Mouse (Mus musculus) small intestine, adult 2 months (tissue): ENCODE results near the gene Lpcat4. TPM values are rescaled to one million over a fixed set of nuclear protein-coding genes. Genes with fewer than 3 reads are reported as not detected.
"Not testable (repeated sequence)": the region's sequence is repeated elsewhere in the genome, so short reads cannot be mapped to it uniquely, and the experiment has no call there.

ENCODE experiments used
- H3K27ac ChIP-seq: fragments of 200-500 bp; 2 replicates; pipeline ENCODE4 v1.5.1; 2012; ENCODE audit warnings: low read depth, low read length, control low read depth, inconsistent platforms; ENCODE audit not compliant: insufficient read depth
- H3K27me3 ChIP-seq: fragments of 200-500 bp; 2 replicates; pipeline ENCODE4 v1.6.1; 2012; ENCODE audit warnings: mild to moderate bottlenecking, moderate library complexity, low read length, inconsistent platforms; ENCODE audit not compliant: control insufficient read depth, insufficient read depth
- H3K36me3 ChIP-seq: fragments of 200-500 bp; 2 replicates; pipeline ENCODE4 v1.6.1; 2012; ENCODE audit warnings: mild to moderate bottlenecking, low read length, control low read depth, inconsistent platforms; ENCODE audit not compliant: control insufficient read depth, insufficient read depth
- H3K4me1 ChIP-seq: fragments of 200-500 bp; 2 replicates; pipeline ENCODE4 v1.6.1; 2012; ENCODE audit warnings: low read length, inconsistent platforms, mixed read lengths; ENCODE audit not compliant: control insufficient read depth, insufficient read depth, insufficient read length
- H3K4me3 ChIP-seq: fragments of 200-500 bp; 2 replicates; pipeline ENCODE4 v1.5.1; 2012; ENCODE audit warnings: low read depth, mild to moderate bottlenecking, control low read depth, inconsistent platforms, low read length, moderate library complexity
- CTCF ChIP-seq: fragments of 200-500 bp; IDR thresholded peaks from 2 replicates; pipeline ENCODE4 v1.5.1; 2012; ENCODE audit warnings: low read depth, mild to moderate bottlenecking, control low read depth, inconsistent platforms, low read length, moderate library complexity, mixed read lengths; ENCODE audit not compliant: insufficient replicate concordance, insufficient read length; ENCODE audit errors: extremely low read depth
- POLR2A ChIP-seq: fragments of 200-500 bp; IDR thresholded peaks from 2 replicates; pipeline ENCODE4 v1.6.1; 2012; ENCODE audit warnings: low read depth, mild to moderate bottlenecking, control low read depth, inconsistent platforms, low read length, moderate library complexity
- WGBS: fragments of 180-500 bp; shearing (Covaris S2); methylation state at CpG from one replicate; pipeline ENCODE4 v1.1.7; 2018; 5-methylcytosine and 5-hydroxymethylcytosine counted together
- polyA plus RNA-seq: library from polyadenylated mRNA; depleted of rRNA; stranded (reverse); fragments of >200 nt; gene quantifications from 2 replicates; pipeline ENCODE4 v1.2.3, GENCODE M21; 2012; rRNA removed

The Lpcat4 gene
- polyA plus RNA-seq, 1 experiment = 38.7 TPM

GRCm38 (mm10) chr2:112285031-112285390, 45.7 kb downstream of the Lpcat4 start:
- WGBS = 18% methylated on average over 6 of the region's 6 CpGs
- no peak for TF ChIP-seq CTCF
- TF ChIP-seq POLR2A = no peak
- Histone ChIP-seq H3K27me3 (no peaks in the 10 kb centered on the region), H3K4me1 (peaks cover 4% of the 10 kb centered on the region), H3K4me3 (no peak overlapping the region), H3K27ac (no peak overlapping the region; the same call in 1 of the 2 replicates), H3K36me3 (no peaks in the 10 kb centered on the region)

DNA sequence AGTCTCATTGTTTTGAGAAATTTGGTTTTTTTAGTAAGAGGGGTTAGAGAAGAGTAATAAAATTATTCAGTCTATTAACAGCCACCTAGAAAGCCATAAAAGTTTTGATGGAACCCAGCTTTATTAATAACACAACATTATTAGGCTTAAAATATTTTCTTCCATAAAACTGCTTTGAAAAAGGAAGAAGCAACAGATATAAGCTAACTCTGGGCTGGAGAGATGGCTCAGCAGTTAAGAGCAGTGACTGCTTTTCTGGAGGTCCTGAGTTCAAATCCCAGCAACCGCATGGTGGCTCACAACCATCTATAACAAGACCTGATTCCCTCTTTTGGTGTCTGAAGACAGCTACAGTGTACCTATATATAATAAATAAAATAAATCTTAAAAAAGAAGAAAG, 46.8 kb downstream of the Lpcat4 start:
- H3K36me3 ChIP-seq, H3K27me3 ChIP-seq, H3K4me1 ChIP-seq, H3K27ac ChIP-seq, H3K4me3 ChIP-seq: not testable (repeated sequence)
- 95% methylated on average over 1 of the region's 1 CpGs for WGBS

GRCm38 (mm10) chr2:112287059-112287458, 47.8 kb downstream of the Lpcat4 start:
- Histone ChIP-seq H3K27ac (peak overlapping the region; percentile 75), H3K27me3 (no peaks in the 10 kb centered on the region), H3K4me3 (no peak overlapping the region), H3K36me3 (no peaks in the 10 kb centered on the region), H3K4me1 (peaks cover 7% of the 10 kb centered on the region)
- WGBS = 21% methylated on average over 4 of the region's 4 CpGs
- TF ChIP-seq POLR2A = no peak
- TF ChIP-seq CTCF = no peak

DNA sequence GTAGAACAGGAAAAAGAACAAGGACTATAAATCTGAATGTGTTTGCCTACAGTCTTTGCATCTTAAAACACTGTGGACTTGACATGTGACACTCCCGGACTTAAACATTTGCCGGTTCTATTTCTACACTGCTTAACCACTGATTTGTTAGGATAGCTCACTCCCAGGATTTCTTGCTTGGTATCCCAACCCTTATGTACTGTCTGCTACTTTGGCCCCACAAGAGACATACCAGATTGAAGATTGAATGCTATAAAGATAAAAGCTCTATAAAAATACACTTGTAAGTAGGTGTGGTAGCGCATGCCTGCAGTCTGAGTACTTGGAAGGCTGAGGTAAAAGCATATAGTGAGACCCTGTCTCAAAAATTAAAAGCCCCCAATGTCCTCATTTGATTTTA, 50.2 kb downstream of the Lpcat4 start:
- peak overlapping the region; percentile 61 for H3K27ac ChIP-seq

GRCm38 (mm10) chr2:112292823-112293222, 53.6 kb downstream of the Lpcat4 start:
- TF ChIP-seq CTCF (no peak), POLR2A (no peak)

More for the DNA sequence above, 50.2 kb downstream of the Lpcat4 start:
- WGBS = 39% methylated on average over 3 of the region's 3 CpGs
- Histone ChIP-seq H3K36me3 (peaks cover 4% of the 10 kb centered on the region; the same call in 1 of the 2 replicates), H3K4me1 (peaks cover 5% of the 10 kb centered on the region), H3K4me3 (no peak overlapping the region), H3K27me3 (no peaks in the 10 kb centered on the region)
- no peak for TF ChIP-seq CTCF

DNA sequence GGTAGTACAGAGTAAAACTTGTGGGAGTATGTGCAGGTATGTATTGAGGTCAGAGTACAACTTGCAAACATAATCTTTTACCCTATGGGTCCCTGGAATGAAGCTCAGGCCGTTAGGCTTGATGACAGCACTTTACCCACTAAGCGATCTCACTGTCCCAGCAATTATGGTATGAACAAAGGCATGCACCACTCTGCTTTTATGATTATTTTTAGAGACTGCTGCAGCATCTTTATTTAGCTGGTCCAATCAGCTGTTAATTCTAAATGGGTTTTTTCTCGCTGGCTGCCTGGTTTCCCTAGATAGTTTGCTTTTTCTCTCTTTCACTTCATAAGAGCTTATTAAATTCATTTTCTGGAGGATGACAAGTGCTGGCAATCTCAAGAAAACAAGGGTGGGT, 56.9 kb downstream of the Lpcat4 start:
- H3K27me3 ChIP-seq = no peaks in the 10 kb centered on the region

More at GRCm38 (mm10) chr2:112292823-112293222, 53.6 kb downstream of the Lpcat4 start:
- peaks cover 8% of the 10 kb centered on the region for H3K36me3 ChIP-seq
- H3K27ac ChIP-seq = no peak overlapping the region
- no peaks in the 10 kb centered on the region for H3K27me3 ChIP-seq
- H3K4me3 ChIP-seq = no peak overlapping the region
- 85% methylated on average over 2 of the region's 2 CpGs for WGBS
- peaks cover 9% of the 10 kb centered on the region for H3K4me1 ChIP-seq

More for the DNA sequence above, 56.9 kb downstream of the Lpcat4 start:
- Histone ChIP-seq H3K4me3 (no peak overlapping the region), H3K4me1 (peaks cover 10% of the 10 kb centered on the region; the same call in 1 of the 2 replicates), H3K27ac (no peak overlapping the region), H3K36me3 (peaks cover 8% of the 10 kb centered on the region)
- WGBS = 58% methylated on average over 3 of the region's 3 CpGs
- no peak for TF ChIP-seq POLR2A
- no peak for TF ChIP-seq CTCF

Other genes with a start within 250 kb of the Lpcat4 start
- not detected in 2 replicates for gene Olfr1309, start 249.2 kb upstream of the Lpcat4 start, polyA plus RNA-seq
- gene Olfr1310, start 226.8 kb upstream of the Lpcat4 start, polyA plus RNA-seq = not detected in 2 replicates
- not detected in 2 replicates for gene Olfr1311, start 215.1 kb upstream of the Lpcat4 start, polyA plus RNA-seq
- not detected in 2 replicates for gene Olfr1312, start 189.2 kb upstream of the Lpcat4 start, polyA plus RNA-seq
- gene Olfr1313, start 161.6 kb upstream of the Lpcat4 start, polyA plus RNA-seq = not detected in 2 replicates
- gene Olfr1314, start 142.7 kb upstream of the Lpcat4 start, polyA plus RNA-seq = not detected in 2 replicates
- not detected in 2 replicates for gene Olfr1315-ps1, start 124.0 kb upstream of the Lpcat4 start, polyA plus RNA-seq
- gene Olfr1316, start 104.5 kb upstream of the Lpcat4 start, polyA plus RNA-seq = not detected in 2 replicates
- gene Olfr1317, start 99.1 kb upstream of the Lpcat4 start, polyA plus RNA-seq = not detected in 2 replicates
- gene Olfr1318, start 85.3 kb upstream of the Lpcat4 start, polyA plus RNA-seq = not detected in 2 replicates
- not detected in 2 replicates for gene Nutm1, start 19.8 kb downstream of the Lpcat4 start, polyA plus RNA-seq
- 19.4 and 20.3 TPM in 2 replicates for gene Nop10, start 22.5 kb downstream of the Lpcat4 start, polyA plus RNA-seq
- 7.6 and 17.6 TPM in 2 replicates for gene Slc12a6, start 26.4 kb downstream of the Lpcat4 start, polyA plus RNA-seq
- not detected in 2 replicates for gene Gm21985, start 26.8 kb downstream of the Lpcat4 start, polyA plus RNA-seq
- 47.2 and 61.4 TPM in 2 replicates for gene Emc4, start 128.6 kb downstream of the Lpcat4 start, polyA plus RNA-seq
- 0.06 and 0.27 TPM in 2 replicates for gene Katnbl1, start 139.7 kb downstream of the Lpcat4 start, polyA plus RNA-seq
- 2.0 and 2.7 TPM in 2 replicates for gene Emc7, start 215.5 kb downstream of the Lpcat4 start, polyA plus RNA-seq
- gene Chrm5, start 241.3 kb downstream of the Lpcat4 start, polyA plus RNA-seq = not detected in 2 replicates